Mouse (Mus musculus) kidney, adult 18-20 months (tissue): ENCODE data around the gene St6galnac3.

Experiments used
- DNase-seq: peaks from one replicate; pipeline ENCODE4 v3.0.0; 2021

The St6galnac3 gene

DNA sequence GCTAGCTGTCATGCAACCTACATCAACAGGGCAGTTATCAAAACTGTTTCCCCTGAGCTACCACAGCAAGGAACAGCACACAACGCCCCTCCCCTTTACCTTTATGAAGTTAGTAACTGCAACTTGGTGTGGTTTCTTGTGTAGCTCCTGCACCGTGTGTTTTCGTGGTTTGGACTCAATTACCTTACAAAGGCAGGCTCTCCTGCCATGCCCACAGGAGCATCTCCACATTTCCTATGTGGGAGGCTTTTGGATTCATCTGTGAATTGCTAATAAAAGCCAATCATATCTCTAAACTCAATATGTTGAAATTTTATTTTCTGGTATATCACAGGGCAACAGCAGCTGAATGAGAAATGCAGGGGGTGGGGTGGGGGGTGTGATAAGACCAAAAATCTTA lies 144.8 kb downstream of the St6galnac3 start:
- DNase-seq, result no peak

DNA sequence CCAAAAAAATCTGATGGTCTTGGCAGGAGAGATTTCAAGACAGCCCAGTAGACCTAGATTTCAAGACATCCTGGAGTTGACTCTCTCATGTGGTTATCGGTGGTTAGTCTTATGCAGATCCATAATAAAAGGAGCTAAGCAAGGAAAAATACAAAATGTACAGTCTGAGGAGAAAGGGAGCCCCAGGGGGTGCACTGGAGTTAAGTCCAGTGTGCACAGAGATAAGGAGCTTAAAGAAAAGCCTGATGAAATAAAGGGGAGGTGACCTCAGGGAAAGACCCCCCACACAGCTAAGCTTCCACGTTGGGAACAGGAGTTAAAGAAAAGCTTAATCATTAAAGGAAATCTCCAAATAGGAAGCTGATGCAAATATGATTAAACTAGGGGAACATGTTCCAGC lies 147.7 kb downstream of the St6galnac3 start:
- no peak for DNase-seq

DNA sequence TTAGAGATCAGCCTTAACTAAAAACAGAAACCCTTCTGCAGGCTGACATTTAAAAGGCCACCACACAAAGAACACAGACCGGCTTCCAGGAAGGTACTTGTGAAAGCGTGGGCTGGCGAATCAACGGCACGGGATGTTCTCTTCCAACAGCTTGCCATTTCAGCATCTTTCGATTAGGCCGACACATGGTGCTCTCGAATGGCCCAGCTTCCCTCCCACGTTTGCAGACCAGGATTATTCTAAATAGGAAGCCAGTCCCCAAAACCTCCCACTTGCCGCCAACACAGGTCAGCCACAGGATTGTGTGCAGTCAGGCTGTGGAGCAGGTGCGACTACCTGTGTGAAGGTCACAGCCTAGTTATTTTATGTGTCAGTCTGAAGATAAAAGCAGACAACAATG lies 153.8 kb downstream of the St6galnac3 start:
- no peak for DNase-seq

DNA sequence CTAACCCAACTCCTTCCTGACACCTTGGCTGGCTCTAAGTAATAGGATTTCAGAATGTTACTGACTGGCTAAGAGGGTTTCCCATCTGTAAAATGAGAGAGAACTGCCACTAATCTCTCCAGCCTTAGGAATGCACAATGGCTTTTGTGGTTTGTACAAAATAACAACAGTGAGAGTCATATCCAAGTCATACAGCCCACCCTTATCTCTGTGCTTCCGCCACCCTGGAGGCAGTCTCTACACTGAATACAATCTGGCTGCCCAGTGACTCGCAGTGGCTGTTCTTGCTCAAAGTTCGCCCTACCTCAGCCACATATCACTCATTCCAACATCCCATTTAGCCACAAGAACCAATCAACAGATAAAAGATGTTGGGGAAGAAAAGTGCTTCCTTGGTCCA lies 156.2 kb downstream of the St6galnac3 start:
- no peak for DNase-seq

GRCm38 (mm10) chr3:153567913-153568312 lies 157.1 kb downstream of the St6galnac3 start:
- no peak for DNase-seq

- no peak for DNase-seq
These were observed 157.5 kb downstream of the St6galnac3 start for GRCm38 (mm10) chr3:153567512-153567911.

DNA sequence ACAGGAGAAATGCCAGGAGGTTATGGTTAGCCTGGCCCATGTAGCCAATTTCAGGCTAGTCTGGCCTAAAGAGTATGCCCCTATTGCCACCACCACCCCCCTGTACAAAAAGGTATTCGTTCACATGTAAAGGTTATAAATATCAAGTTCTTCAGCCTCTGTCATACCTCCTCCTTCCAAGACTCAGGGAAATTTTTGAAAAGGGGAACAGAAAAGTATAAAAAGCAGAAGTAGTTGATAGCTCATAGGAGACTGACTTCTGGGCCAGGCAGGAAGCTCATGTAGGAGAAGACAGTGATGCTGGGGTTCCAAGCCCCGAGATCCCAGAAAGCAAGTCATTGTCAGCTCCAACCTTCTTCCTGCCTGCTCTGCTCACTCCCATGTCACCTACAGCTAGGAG lies 158.9 kb downstream of the St6galnac3 start:
- DNase-seq, result no peak

GRCm38 (mm10) chr3:153560897-153561296 lies 164.1 kb downstream of the St6galnac3 start:
- DNase-seq, result no peak

GRCm38 (mm10) chr3:153559586-153559985 lies 165.4 kb downstream of the St6galnac3 start:
- DNase-seq, result no peak

- DNase-seq, result no peak
These were observed 168.4 kb downstream of the St6galnac3 start for GRCm38 (mm10) chr3:153556621-153557020.

GRCm38 (mm10) chr3:153553712-153554111 lies 171.3 kb downstream of the St6galnac3 start:
- DNase-seq, result no peak

- no peak for DNase-seq
These were observed 171.7 kb downstream of the St6galnac3 start for GRCm38 (mm10) chr3:153553226-153553625.

DNA sequence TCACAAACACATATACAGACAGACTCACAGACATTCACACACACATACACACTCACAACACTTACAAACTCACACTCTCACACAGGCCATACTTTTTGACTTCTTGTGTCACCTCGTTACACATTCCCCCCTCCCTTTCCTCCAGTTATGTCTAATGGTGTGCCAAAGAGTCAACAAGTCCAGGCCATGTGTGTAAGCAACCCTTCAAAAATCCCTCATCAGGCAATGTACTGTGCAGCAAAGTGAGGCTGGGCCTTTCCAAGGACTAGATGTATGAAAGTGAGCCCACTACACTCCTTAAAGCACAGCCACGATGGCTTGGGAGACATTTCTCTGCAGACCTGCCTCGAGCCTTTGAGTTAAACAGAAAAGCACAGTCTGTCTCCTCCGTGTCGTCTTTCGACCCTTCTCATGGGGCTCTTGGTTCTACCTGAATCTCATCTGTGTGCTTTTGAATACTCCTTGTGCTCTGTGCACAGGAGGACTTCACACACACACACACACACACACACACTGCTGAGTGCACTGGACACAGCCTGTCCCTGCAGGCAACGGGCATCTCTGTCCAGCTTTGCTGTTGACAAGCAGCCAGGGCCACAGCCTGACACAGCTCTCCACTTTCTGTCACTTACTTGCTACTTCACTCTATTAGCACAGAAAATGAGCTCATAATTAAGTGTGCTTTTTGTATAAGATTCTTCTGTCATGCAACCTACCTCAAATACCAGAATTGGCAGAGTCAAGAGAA lies 177.9 kb downstream of the St6galnac3 start:
- DNase-seq, result no peak

- DNase-seq, result no peak
These were observed 185.1 kb downstream of the St6galnac3 start for GRCm38 (mm10) chr3:153539851-153540250.

DNA sequence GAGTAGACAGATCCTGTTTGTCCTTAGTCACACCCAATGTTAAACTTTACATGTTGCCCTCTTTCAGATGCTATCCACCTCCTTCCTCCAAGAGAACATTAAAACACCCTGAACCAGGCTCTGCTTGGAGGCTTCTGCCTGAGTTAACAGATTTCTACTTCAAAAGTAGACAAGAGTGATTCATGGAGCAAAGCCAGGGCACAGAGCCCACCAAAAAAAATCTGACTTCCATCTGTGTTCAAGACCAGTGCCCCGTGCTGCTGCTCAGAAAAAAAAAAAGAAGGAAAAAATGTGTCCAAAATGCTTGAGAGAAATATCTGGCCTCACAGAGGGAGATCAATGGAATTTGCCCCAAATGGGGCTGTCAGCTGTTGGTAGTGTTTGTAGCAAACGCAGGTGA lies 186.6 kb downstream of the St6galnac3 start:
- DNase-seq, result no peak

DNA sequence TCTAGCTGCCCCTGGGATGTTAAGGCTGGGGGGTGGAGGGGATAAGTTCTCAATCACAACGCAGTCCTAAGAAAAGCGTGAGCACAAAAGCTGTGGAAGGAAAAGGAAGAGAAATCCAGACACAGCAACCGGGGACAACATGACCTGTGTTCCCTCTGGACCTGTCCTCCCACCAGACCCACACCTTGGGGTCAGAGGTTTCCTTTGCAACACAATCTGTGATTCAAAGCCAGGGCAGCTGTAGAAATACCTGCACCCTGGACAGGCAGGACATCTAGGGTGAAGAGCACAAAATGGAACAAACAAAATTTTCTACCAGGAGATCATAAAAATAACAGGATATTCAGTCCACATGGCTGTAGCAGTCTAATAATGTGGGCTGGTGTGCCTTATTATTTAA lies 187.5 kb downstream of the St6galnac3 start:
- DNase-seq, result no peak

DNA sequence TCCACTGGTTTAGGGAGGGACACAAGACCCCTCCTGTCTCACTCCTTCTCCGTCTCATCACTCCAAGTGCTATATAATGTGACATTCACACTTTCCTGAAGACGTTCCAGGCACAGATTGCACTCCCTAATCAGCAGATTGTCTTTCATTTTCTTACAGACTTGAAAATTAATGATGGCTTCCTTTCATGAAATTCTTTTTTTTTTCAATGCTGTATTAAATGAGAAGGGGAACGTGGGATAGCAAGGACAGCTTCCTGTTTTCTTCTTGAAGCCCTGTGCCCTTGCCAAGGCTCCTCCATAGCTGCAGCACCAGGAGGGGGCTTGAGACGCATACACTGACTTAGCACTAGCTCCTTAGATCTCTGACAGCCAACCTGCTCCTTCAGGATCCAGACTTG lies 188.7 kb downstream of the St6galnac3 start:
- no peak for DNase-seq

DNA sequence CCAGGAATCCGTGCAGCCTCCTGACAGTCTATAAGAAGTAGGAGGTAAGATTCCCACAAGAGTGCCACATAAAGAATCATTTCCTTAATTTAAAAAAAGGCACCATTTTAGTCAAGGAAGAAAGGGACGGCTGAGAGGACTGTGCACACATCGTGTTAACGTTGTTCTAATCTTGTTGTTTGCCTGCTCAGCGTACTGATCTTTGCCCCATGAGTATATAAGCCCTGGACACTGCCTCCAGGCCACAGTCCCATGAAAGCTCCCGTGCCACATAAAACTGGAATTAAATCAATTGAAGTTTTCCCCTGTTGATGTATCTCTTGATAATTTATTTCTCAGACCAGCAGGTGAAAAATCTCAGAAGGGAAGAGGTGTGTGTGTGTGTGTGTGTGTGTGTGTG lies 195.8 kb downstream of the St6galnac3 start:
- no peak for DNase-seq

DNA sequence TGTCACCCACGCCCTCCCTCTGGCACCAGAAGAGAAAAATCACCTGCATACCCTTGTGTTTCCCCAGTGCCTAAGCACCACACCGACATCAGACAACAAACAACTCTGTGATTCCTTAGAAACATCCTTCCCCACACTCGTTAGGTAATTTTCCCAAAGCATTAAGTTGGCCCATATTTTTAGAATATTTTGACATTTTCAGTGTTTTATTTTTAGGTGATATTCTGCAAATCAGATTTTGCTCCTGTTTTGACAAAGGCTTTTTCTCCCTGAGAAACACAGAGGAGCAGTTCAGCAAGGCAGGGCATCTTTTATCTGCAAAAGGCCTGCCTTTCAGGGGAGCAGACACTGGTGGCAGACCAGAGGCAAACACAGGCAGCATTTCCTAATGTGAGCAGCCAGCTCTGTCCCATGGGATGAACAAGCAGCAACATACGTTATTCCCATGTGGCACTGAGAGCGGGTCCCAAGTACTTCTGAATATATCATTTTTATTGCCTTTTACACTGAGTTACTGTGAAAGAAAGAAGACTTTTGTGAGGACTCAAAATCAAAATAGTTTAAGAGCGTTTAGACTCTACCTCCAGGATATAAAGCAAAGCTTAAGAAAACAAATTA lies 199.7 kb downstream of the St6galnac3 start:
- no peak for DNase-seq

GRCm38 (mm10) chr3:153516848-153517247 lies 208.1 kb downstream of the St6galnac3 start:
- DNase-seq, result no peak

DNA sequence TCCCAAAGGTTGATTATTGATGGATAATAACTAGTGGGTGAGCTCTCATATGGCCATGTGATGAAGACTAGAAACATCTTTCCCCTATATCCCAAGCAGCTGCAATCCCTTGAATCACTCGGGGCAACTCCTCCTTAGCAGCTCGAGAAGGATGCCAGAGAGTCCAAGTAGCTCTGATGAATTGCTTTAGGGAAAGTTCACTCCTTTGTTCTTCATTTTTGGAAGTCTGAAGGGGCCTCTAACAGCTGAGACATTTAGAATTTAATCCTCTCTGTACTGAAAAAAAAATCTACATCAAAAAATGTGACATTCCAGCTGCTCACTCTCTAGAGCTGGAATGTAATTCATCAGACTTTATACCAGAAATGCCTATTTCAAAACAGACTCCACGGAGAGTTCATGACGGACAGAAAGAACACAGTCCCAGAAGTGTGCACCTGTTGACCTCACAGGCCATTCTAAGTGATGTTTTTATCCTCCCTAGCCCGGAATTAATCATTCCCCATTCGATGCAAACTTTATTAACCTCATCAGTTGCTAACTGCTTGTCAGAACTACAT lies 211.4 kb downstream of the St6galnac3 start:
- DNase-seq, result no peak

DNA sequence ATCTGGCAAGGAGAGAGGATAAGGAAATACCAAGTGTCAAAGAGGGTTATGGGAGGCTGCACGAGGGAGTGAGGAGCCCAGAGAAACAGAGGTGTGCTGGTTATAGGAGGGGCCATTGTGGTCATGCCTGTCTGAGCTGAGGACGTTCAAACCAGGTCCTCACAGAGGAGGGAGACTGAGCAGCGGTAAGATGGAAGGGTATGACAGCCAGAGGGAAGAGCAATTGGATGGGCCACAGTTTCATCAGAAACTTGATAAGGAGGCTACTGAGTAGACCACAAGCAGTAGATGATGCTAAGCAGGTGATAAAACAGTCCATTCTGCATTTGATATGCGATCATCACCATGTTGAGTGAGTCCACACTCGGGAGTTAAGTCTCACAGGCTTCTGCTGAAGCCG lies 212.4 kb downstream of the St6galnac3 start:
- DNase-seq, result no peak

DNA sequence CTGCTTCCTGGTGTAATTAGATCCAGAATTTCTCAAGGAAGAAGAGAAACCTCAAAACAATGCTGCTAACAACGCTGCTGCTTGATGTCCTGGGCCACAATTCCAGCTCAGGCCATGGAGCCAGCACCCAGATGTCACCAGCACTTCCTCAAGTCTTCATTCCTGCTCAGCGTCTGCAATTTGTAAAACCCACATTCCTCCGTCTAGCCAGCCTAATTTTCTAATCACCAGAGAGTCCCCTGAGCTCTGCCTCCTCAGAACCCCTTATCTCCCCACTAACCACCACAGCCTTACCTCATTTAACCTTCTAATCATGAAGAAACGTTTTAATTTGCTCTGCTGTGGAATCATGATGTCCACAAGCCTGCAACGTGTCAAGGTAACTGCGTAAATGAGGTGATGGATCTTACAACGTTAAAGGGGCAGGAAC lies 213.8 kb downstream of the St6galnac3 start:
- DNase-seq, result no peak

GRCm38 (mm10) chr3:153510048-153510630 lies 214.8 kb downstream of the St6galnac3 start:
- DNase-seq, result no peak
